Mouse (Mus musculus): ENCODE results near the gene Nlrp9c.
"Not testable (repeated sequence)": the region's sequence is repeated elsewhere in the genome, so short reads cannot be mapped to it uniquely, and the experiment has no call there.

Gene Nlrp9c

GRCm38 (mm10) chr7:26403600-26403999 lies at the start of gene Nlrp9c:
TSS of gene Nlrp9c (minus strand) at chr7:26403700.
- ATAC-seq (ENCODE audit: low TSS enrichment) = not testable (repeated sequence)

DNA sequence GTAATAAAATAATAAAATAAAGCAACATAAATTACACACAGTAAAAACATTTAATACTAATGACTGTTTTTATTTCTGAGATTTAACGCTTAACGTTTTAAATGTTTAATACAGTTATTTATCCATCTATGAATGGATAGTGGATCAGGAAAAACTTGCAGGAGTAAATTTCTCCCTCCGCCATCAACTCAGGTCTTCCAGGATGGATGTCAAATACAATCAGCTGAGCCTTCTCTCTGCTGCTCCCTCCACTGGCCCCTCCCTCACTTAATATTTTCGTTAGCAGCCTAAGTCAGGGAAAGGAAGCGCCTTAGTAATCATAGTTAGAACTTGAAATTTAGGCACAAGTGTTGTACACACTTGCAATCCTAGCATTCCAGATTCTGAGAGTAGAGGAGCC lies 31.3 kb upstream of the Nlrp9c start, which contains the start of gene Nlrp4a:
TSS of gene Nlrp4a (plus strand) at position 301 of the 400 bp plus-strand sequence.
- no peak for ATAC-seq (ENCODE audit: low TSS enrichment)

- ATAC-seq (ENCODE audit: low TSS enrichment) = not testable (repeated sequence)
Observed at GRCm38 (mm10) chr7:26391811-26392210, 11.7 kb downstream of the Nlrp9c start.

- ATAC-seq (ENCODE audit: low TSS enrichment) = not testable (repeated sequence)
Observed at GRCm38 (mm10) chr7:26391137-26391536, 12.4 kb downstream of the Nlrp9c start.

DNA sequence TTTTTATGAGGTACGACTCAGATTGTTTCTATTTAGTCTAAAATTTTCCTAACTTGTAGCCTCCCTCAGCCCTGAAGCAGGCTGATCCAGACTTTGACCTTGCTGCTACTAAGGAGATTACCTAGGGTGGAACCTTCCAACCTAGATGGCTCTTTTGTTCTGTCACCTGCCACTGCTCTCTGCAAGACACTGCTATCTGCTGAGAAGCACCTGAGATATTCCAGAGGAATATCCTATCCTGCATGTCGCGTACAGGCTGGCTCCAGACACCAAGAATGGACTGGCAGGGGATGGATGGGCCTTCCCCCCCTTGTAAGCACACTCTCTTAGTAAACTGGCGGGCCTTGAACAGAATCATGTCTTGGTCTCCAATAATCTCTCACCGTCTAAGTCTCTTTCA lies 16.8 kb downstream of the Nlrp9c start:
- not testable (repeated sequence) for ATAC-seq (ENCODE audit: low TSS enrichment)

- no peak for ATAC-seq (ENCODE audit: low TSS enrichment)
Observed at GRCm38 (mm10) chr7:26380807-26381206, 22.7 kb downstream of the Nlrp9c start.

- ATAC-seq (ENCODE audit: low TSS enrichment) = not testable (repeated sequence)
Observed at GRCm38 (mm10) chr7:26373221-26373620, 30.3 kb downstream of the Nlrp9c start.

DNA sequence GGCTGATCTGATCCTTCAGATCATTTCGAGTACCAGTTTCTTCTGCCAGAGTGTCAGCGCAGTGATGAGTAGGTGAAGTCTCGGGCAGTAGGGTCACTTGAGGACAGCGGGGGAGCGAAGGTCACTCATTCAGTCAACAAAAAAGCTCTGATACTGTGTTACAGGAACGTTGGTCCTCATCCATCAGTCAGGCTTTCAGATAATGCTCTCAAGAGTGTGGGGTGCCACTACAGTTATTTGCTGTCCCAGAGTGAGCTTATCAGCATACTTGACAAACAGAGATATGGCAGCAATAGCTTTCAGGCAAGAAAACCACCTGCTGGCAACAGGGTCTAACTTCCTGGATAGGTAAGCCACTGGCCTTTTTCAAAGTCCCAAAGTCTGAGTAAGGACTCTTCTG lies 46.8 kb downstream of the Nlrp9c start:
- ATAC-seq (ENCODE audit: low TSS enrichment) = not testable (repeated sequence)

- ATAC-seq (ENCODE audit: low TSS enrichment) = not testable (repeated sequence)
Observed at GRCm38 (mm10) chr7:26352258-26352657, 51.2 kb downstream of the Nlrp9c start.

DNA sequence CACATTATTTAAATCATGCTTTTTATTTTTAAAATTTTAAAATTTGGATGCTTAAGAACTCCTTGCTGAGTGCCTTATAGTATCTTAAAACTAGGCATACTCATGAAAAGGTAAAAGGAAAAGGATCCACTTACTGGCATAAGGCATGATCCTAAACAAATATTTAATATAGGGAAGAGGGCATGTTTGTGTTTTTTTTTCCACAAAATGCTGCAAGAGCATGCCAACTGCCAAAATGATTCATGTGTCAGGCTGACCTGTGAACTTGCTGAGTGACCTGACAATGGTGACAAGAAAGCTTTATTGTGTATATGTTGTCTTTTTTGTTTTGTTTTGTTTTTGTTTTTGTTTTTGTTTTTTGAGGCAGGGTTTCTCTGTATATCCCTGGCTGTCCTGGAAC lies 53.3 kb downstream of the Nlrp9c start:
- ATAC-seq (ENCODE audit: low TSS enrichment) = not testable (repeated sequence)

DNA sequence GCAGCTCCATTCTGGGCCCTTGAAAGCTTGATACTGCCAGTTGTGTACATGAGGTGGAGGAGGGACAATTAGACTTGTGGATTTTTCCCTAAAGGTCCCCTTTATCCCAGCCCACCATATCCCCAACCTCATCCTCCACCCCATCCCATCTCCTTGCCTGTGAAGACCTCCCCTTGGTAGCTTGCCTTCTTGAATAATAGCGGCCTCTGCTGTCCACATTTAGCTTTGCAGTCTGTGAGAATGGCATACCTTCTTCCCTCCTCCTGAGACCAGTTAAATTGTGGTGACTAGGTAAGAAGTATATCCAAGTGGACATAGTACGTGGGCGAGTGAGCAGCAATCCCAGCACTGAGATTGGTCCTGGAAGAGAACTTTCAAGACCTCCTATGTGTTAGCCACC lies 83.1 kb downstream of the Nlrp9c start:
- ATAC-seq (ENCODE audit: low TSS enrichment) = not testable (repeated sequence)

DNA sequence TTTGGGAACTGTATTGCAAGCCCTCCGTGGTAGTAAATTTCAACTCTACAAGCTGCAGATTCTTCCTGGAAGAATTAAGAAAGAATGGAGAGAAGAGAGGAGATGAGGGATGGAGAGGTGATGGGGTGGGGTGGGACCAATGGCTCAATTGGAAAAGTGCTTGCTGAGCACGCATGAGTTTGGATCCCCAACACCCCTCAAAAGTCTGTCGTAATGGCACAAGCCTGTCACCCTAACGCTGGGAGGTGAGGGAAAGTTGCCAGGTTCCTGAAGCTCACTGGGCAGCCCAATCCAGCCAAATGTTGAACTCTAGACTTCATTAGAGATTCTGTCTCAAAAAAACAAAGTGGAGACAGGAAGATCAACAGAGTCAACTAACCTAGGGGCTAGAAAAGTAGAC lies 87.7 kb downstream of the Nlrp9c start:
- ATAC-seq (ENCODE audit: low TSS enrichment) = not testable (repeated sequence)

- ATAC-seq (ENCODE audit: low TSS enrichment) = not testable (repeated sequence)
Observed at GRCm38 (mm10) chr7:26315194-26315593, 88.3 kb downstream of the Nlrp9c start.

DNA sequence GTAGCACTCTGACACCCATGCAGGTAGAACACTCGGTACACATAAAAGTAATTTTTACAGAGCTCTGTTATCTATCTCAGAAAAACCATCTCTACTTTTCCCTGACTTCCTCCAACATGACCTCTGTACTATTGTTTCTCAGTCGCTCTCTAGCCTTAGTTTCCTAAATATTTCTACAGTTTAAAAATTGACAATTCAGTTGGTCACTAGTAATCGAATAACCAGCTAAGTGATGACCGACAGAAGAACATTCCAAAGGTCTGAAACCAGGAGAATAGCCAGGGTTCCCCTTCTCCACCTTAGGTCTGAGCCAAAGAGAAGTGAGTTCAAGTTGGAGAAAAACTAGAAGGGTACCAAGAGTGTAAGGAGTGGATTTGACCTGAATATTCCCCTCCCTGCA lies 91.7 kb downstream of the Nlrp9c start:
- ATAC-seq (ENCODE audit: low TSS enrichment) = not testable (repeated sequence)

DNA sequence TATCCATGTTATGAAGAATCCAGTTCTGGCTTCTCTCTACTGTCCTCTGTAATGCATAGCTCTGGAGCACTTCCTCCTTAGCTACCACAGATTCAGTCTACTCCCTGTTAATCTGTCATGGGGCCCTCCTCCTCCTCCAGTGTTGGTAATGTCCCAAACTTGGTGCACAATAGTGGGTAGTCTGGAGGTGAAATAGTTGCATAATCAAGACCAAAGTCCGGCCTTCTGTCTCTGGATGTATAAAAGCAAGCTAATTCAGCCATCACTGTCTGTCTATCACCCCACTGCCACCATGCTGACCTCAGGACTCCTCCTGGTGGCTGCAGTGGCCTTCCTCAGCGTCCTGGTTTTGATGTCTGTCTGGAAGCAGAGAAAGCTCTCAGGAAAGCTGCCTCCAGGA lies 96.6 kb downstream of the Nlrp9c start, which contains the start of gene Cyp2a4:
TSS of gene Cyp2a4 (plus strand) at position 244 of the 400 bp plus-strand sequence.
- not testable (repeated sequence) for ATAC-seq (ENCODE audit: low TSS enrichment)

DNA sequence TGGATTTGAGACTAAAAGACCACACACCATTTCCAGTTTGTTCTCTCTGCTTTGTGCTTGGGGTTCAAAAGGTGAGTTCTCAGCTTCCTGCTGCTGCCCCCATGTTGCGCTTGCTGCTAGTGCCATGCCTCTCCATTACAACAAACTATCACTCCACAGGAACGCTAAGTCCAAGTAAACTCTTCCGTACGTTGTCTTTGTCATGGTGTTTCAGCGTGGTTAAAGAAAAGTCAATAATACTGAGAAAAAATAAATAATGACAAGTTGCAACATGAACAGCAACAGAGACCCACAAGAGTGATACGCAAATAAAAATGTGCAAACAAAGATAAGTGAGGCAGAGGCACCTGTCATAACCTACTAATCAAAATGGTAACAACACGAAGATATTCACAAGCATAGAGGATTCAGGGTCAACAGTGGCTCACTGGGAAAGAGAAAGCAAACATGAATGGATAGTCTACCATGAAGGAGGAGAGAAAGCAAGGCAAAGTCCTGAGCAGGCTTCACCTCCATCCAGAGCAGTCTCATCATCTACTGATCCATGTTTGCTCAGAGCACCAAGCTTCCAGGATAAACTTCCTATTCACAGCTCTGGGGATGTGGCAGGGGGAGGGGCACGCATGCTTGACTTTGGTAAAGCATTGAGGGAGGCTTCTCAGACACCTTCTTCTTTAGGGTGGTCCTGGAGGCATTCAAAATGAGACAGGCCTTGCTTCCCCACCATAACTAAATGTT lies 99.9 kb downstream of the Nlrp9c start:
- ATAC-seq (ENCODE audit: low TSS enrichment) = not testable (repeated sequence)
